Mouse (Mus musculus): ENCODE results near the gene Lasp1.

DNA sequence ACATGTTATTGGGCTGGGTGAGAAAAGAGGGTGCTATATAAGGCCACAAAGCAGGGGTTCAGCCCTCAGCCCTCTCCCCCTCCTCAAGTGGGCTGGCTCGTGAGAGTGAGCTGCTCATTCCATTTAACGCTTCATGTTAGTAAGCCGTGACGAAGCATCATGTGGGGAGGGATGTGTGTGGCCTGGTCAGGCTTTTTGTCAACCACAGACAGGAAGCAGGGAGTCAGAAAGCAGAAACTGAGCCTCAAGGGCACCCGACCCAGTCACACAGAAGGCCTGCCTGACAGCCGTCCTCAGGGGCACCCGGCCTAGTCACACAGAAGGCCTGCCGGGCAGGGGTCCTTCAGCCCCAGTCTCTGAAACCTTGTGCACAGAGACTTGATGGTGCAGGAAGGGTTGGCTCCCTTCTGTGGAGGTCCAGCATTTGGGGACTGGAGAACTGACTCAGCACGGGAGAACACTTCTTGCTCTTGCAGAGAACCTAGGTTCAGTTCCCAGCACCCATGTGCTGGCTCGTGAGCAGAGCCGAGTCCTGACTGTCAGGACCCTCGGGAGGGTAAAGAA, 31.2 kb downstream of the Lasp1 start:
- TF ChIP-seq CTCF (IDR thresholded peaks at IDR 0.05; ENCODE audit: low read depth) = no peak
- TF ChIP-seq EP300 (optimal IDR thresholded peaks at IDR 0.05) = no peak

All from stomach, postnatal 0 days (tissue).